Mouse (Mus musculus): ENCODE results near the gene 2610301B20Rik. TPM values are rescaled to one million over a fixed set of nuclear protein-coding genes. Genes with fewer than 3 reads are reported as not detected.
"Not testable (repeated sequence)": the region's sequence is repeated elsewhere in the genome, so short reads cannot be mapped to it uniquely, and the experiment has no call there.

The 2610301B20Rik gene
- polyA plus RNA-seq, 1 experiment: 9.5 TPM

DNA sequence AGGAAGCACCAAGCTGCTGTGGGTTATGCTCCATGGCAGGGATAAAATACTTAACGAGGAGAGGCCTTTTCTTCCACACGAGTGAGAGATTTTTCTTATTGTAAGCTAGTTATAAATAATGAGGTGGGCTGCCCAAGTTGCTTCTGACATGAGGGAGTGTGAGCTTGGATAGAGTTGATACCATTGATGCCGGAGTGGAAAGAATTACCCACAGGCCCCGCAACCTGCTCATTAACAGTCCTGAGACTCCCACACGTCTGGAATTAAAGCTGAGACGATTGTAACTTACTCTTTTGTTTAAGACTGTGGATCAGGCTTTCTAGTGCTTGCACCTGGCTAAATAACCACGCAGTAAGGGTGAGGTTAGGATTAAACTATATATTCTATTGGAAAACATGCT lies 24.5 kb upstream of the 2610301B20Rik start:
- TF ChIP-seq MAX (IDR thresholded peaks at IDR 0.05; ENCODE audit: low read depth) (no peak), E2F4 (IDR thresholded peaks at IDR 0.05; ENCODE audit: insufficient read depth) (no peak), TCF3 (IDR thresholded peaks at IDR 0.05; ENCODE audit: insufficient read length, low read depth) (no peak), USF1 (IDR thresholded peaks at IDR 0.05; ENCODE audit: low read depth) (no peak), POLR2A (IDR thresholded peaks at IDR 0.05; ENCODE audit: insufficient read length, low read depth) (no peak), POLR2AphosphoS2 (IDR thresholded peaks at IDR 0.05; ENCODE audit: insufficient read length, low read depth) (no peak), CEBPB (IDR thresholded peaks at IDR 0.05; ENCODE audit: insufficient read depth, poor library complexity, severe bottlenecking) (no peak), MYOD1 (IDR thresholded peaks at IDR 0.05; ENCODE audit: control insufficient read depth in 1 of 3, insufficient read length in 2 of 3, low read depth in 2 of 3) (no peak), TCF12 (IDR thresholded peaks at IDR 0.05; ENCODE audit: insufficient read depth, poor library complexity, severe bottlenecking) (no peak), SRF (IDR thresholded peaks at IDR 0.05; ENCODE audit: control insufficient read depth, insufficient read length, low read depth) (no peak), REST (IDR thresholded peaks at IDR 0.05; ENCODE audit: insufficient read depth, insufficient read length) (no peak)
- H3K4me3 ChIP-seq: no peak overlapping the region
- H3K4me2 ChIP-seq (ENCODE audit: low read depth): no peak overlapping the region
- no peaks in the 10 kb centered on the region for H3K27me3 ChIP-seq (ENCODE audit: control insufficient read depth, insufficient read depth, insufficient read length)
- H3ac ChIP-seq (ENCODE audit: control insufficient read depth, insufficient read length): no peak overlapping the region
- no peaks in the 10 kb centered on the region for H3K36me3 ChIP-seq (ENCODE audit: control insufficient read depth, insufficient read depth)
- no peaks in the 10 kb centered on the region for H3K79me2 ChIP-seq (ENCODE audit: control insufficient read depth, insufficient read depth)

DNA sequence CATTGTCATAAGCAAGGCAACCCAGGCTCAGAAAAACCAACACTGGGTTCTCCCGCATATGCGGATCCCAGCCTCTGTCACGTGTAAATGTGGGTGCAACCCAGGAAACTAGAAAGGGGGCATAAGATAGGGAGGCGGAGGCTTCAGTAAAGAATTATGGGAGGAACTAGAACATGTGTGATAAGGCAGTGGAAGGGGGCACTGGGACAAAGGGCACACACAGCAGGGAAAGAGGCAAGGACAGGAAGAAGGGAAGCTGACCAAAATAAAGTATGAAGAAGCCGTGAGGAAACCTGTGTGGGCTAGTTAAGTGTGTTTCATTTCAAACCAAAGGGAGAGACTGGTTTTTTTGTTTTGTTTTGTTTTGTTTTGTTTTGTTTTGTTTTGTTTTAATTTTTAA lies 23.3 kb upstream of the 2610301B20Rik start:
- Histone ChIP-seq H3K4me2 (ENCODE audit: low read depth) (no peak overlapping the region), H3K36me3 (ENCODE audit: control insufficient read depth, insufficient read depth) (no peaks in the 10 kb centered on the region), H3K79me2 (ENCODE audit: control insufficient read depth, insufficient read depth) (no peaks in the 10 kb centered on the region), H3K4me3 (no peak overlapping the region), H3ac (ENCODE audit: control insufficient read depth, insufficient read length) (no peak overlapping the region), H3K27me3 (ENCODE audit: control insufficient read depth, insufficient read depth, insufficient read length) (no peaks in the 10 kb centered on the region)
- no peak for TF ChIP-seq MYOG (IDR thresholded peaks at IDR 0.05; ENCODE audit: control insufficient read depth in 1 of 3, insufficient read depth in 1 of 3, insufficient read length in 2 of 3, low read depth in 2 of 3)
- no peak for TF ChIP-seq REST (IDR thresholded peaks at IDR 0.05; ENCODE audit: insufficient read depth, insufficient read length)
- TF ChIP-seq USF1 (IDR thresholded peaks at IDR 0.05; ENCODE audit: low read depth): no peak
- no peak for TF ChIP-seq TCF3 (IDR thresholded peaks at IDR 0.05; ENCODE audit: insufficient read length, low read depth)
- no peak for TF ChIP-seq MYOD1 (IDR thresholded peaks at IDR 0.05; ENCODE audit: control insufficient read depth in 1 of 3, insufficient read length in 2 of 3, low read depth in 2 of 3)
- no peak for TF ChIP-seq SRF (IDR thresholded peaks at IDR 0.05; ENCODE audit: control insufficient read depth, insufficient read length, low read depth)
- no peak for TF ChIP-seq POLR2A (IDR thresholded peaks at IDR 0.05; ENCODE audit: insufficient read length, low read depth)
- no peak for TF ChIP-seq POLR2AphosphoS2 (IDR thresholded peaks at IDR 0.05; ENCODE audit: insufficient read length, low read depth)
- no peak for TF ChIP-seq MAX (IDR thresholded peaks at IDR 0.05; ENCODE audit: low read depth)
- no peak for TF ChIP-seq CEBPB (IDR thresholded peaks at IDR 0.05; ENCODE audit: insufficient read depth, poor library complexity, severe bottlenecking)
- TF ChIP-seq TCF12 (IDR thresholded peaks at IDR 0.05; ENCODE audit: insufficient read depth, poor library complexity, severe bottlenecking): no peak
- TF ChIP-seq E2F4 (IDR thresholded peaks at IDR 0.05; ENCODE audit: insufficient read depth): no peak

- no peak overlapping the region for H3K4me3 ChIP-seq
- no peaks in the 10 kb centered on the region for H3K36me3 ChIP-seq (ENCODE audit: control insufficient read depth, insufficient read depth)
- no peak overlapping the region for H3K4me2 ChIP-seq (ENCODE audit: low read depth)
- no peak overlapping the region for H3ac ChIP-seq (ENCODE audit: control insufficient read depth, insufficient read length)
- no peak for TF ChIP-seq REST (IDR thresholded peaks at IDR 0.05; ENCODE audit: insufficient read depth, insufficient read length)
- no peaks in the 10 kb centered on the region for H3K27me3 ChIP-seq (ENCODE audit: control insufficient read depth, insufficient read depth, insufficient read length)
- no peaks in the 10 kb centered on the region for H3K79me2 ChIP-seq (ENCODE audit: control insufficient read depth, insufficient read depth)
These were observed 15.1 kb upstream of the 2610301B20Rik start for GRCm38 (mm10) chr4:10859174-10859573.

DNA sequence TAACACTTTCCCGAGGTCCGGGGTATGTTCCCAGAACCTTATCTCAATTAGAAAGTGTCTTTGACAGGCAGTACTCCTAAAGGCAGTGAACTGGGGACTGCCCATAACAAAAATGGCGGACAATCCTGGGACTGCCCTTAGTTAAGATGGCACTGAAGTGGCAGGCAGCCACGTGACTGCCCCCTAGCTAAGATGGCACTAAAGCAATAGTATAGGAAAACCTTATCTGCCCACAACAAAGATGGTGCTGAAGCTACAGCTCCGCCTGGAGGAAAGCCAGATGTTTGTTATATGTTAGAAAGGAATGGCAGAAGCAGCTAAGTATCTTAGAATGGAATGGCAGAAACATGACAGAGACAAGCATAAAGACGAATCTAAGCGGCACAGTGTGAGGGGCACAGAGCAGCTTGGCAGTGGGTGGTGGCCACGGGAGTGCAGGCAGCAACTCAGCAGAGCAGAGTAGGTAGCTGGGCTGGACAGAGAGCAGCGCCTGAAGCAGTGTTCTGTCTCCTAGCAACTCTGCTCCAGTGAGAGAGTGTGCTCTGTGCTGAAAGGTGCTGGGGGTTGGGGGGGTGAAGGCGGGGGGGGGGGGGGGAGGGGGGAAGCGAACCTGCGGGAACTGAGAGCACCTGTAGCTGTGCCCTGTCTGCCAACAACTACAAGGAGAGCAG lies 14.3 kb upstream of the 2610301B20Rik start:
- Histone ChIP-seq H3K27me3 (ENCODE audit: control insufficient read depth, insufficient read depth, insufficient read length) (no peaks in the 10 kb centered on the region), H3K4me3 (no peak overlapping the region), H3K36me3 (ENCODE audit: control insufficient read depth, insufficient read depth) (no peaks in the 10 kb centered on the region), H3K4me2 (ENCODE audit: low read depth) (no peak overlapping the region), H3ac (ENCODE audit: control insufficient read depth, insufficient read length) (no peak overlapping the region), H3K79me2 (ENCODE audit: control insufficient read depth, insufficient read depth) (no peaks in the 10 kb centered on the region)
- TF ChIP-seq TCF12 (IDR thresholded peaks at IDR 0.05; ENCODE audit: insufficient read depth, poor library complexity, severe bottlenecking): no peak
- no peak for TF ChIP-seq USF1 (IDR thresholded peaks at IDR 0.05; ENCODE audit: low read depth)
- TF ChIP-seq MYOD1 (IDR thresholded peaks at IDR 0.05; ENCODE audit: control insufficient read depth in 1 of 3, insufficient read length in 2 of 3, low read depth in 2 of 3): no peak
- no peak for TF ChIP-seq REST (IDR thresholded peaks at IDR 0.05; ENCODE audit: insufficient read depth, insufficient read length)
- no peak for TF ChIP-seq SRF (IDR thresholded peaks at IDR 0.05; ENCODE audit: control insufficient read depth, insufficient read length, low read depth)
- no peak for TF ChIP-seq E2F4 (IDR thresholded peaks at IDR 0.05; ENCODE audit: insufficient read depth)
- no peak for TF ChIP-seq MYOG (IDR thresholded peaks at IDR 0.05; ENCODE audit: control insufficient read depth in 1 of 3, insufficient read depth in 1 of 3, insufficient read length in 2 of 3, low read depth in 2 of 3)
- TF ChIP-seq POLR2AphosphoS2 (IDR thresholded peaks at IDR 0.05; ENCODE audit: insufficient read length, low read depth): no peak
- no peak for TF ChIP-seq CEBPB (IDR thresholded peaks at IDR 0.05; ENCODE audit: insufficient read depth, poor library complexity, severe bottlenecking)
- no peak for TF ChIP-seq POLR2A (IDR thresholded peaks at IDR 0.05; ENCODE audit: insufficient read length, low read depth)
- TF ChIP-seq TCF3 (IDR thresholded peaks at IDR 0.05; ENCODE audit: insufficient read length, low read depth): no peak
- TF ChIP-seq MAX (IDR thresholded peaks at IDR 0.05; ENCODE audit: low read depth): no peak

DNA sequence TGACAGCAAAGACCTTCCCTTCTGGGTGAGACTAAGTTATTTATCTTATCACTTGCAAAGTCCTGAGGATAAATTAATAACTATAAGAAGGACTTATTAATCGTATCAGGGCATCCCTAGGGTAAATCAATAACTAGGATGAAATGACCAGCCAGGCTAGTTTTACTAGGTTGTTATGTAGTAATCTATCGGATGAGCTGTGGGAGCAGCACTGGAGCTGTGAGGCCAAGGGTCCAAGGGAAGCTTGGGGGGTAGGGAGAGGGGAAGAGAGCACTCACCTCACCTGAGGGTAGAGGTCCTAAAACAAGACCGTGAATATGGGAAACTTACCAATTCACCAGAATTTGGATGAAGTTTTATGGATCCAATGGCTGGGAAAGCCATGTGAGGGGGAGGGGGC lies 13.5 kb upstream of the 2610301B20Rik start:
- Histone ChIP-seq H3K36me3 (ENCODE audit: control insufficient read depth, insufficient read depth) (no peaks in the 10 kb centered on the region), H3K79me2 (ENCODE audit: control insufficient read depth, insufficient read depth) (no peaks in the 10 kb centered on the region), H3K27me3 (ENCODE audit: control insufficient read depth, insufficient read depth, insufficient read length) (no peaks in the 10 kb centered on the region), H3ac (ENCODE audit: control insufficient read depth, insufficient read length) (no peak overlapping the region), H3K4me3 (no peak overlapping the region), H3K4me2 (ENCODE audit: low read depth) (no peak overlapping the region)
- no peak for TF ChIP-seq TCF12 (IDR thresholded peaks at IDR 0.05; ENCODE audit: insufficient read depth, poor library complexity, severe bottlenecking)
- no peak for TF ChIP-seq MAX (IDR thresholded peaks at IDR 0.05; ENCODE audit: low read depth)

DNA sequence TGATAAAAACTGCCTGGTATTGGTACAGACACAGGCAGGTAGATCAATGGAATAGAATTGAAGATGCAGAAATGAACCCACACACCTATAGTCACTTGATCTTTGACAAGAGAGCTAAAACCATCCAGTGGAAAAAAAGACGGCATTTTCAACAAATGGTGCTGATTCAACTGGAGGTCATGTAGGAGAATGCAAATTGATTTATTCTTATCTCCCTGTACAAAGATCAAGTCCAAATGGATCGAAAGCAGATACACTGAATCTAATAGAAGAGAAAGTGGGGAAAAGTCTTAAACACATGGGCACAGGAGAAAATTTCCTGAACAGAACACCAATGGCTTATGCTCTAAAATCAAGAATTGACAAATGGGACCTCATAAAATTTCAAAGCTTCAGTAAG lies 11.4 kb upstream of the 2610301B20Rik start:
- not testable (repeated sequence) for H3K79me2 ChIP-seq (ENCODE audit: control insufficient read depth, insufficient read depth); H3K36me3 ChIP-seq (ENCODE audit: control insufficient read depth, insufficient read depth); H3K4me2 ChIP-seq (ENCODE audit: low read depth); H3K27me3 ChIP-seq (ENCODE audit: control insufficient read depth, insufficient read depth, insufficient read length); H3ac ChIP-seq (ENCODE audit: control insufficient read depth, insufficient read length); H3K4me3 ChIP-seq

All from myocyte (in vitro differentiated cells).